Mouse (Mus musculus): ENCODE measurements around the gene Sipa1l3.

DNA sequence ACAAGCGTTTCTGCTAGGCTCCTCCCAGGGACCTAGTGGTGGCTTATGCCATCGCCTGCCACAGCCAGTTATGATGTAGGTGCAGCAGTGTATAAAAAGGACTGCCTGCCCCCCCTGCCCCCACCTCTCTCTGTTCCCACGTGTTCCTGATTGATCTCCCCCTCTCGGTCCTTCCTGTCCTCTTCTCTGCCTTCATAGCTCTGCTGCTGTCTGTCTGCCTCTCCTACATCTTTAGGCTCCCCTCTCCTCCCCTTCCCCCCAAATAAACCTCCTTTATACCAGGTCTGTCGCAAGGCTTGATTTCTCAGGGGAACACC lies 150.5 kb downstream of the Sipa1l3 start:
- no peak for TF ChIP-seq CTCF (conservative IDR thresholded peaks at IDR 0.05; ENCODE audit: insufficient read depth, insufficient read length, low read depth, low read length)
- no peak for TF ChIP-seq POLR2A (IDR thresholded peaks at IDR 0.05; ENCODE audit: low read depth, low read length)

Measured in kidney, adult 2 months (tissue).